Mouse (Mus musculus) liver, embryonic 13.5 days (tissue): ENCODE data around the gene Spr. TPM values are rescaled to one million over a fixed set of nuclear protein-coding genes. Genes with fewer than 3 reads are reported as not detected.
"Not testable (repeated sequence)": the region's sequence is repeated elsewhere in the genome, so short reads cannot be mapped to it uniquely, and the experiment has no call there.

Source experiments
- ATAC-seq: fragments of 200-750 bp; cut with Nextera tagmentation; 2 replicates; pipeline ENCODE4 v1.8.0; 2017; ENCODE audit warnings: low read depth, mild to moderate bottlenecking, moderate number of reproducible peaks, moderate library complexity
- DNase-seq: peaks from one replicate; pipeline ENCODE4 v3.0.0; 2022
- H3K27ac ChIP-seq: fragments of 300-500 bp; sonication (generic); 2 replicates; pipeline ENCODE4 v1.5.1; 2015; ENCODE audit warnings: moderate library complexity, mild to moderate bottlenecking, inconsistent platforms
- H3K27me3 ChIP-seq: fragments of 300-500 bp; sonication (generic); 2 replicates; pipeline ENCODE4 v1.6.1; 2015; ENCODE audit warnings: mild to moderate bottlenecking, inconsistent platforms
- H3K36me3 ChIP-seq: fragments of 300-500 bp; sonication (generic); 2 replicates; pipeline ENCODE4 v1.6.1; 2015; ENCODE audit warnings: mild to moderate bottlenecking, inconsistent platforms
- H3K4me1 ChIP-seq: fragments of 300-500 bp; sonication (generic); replicated peaks from 2 replicates; pipeline ENCODE4 v1.6.1; 2015; ENCODE audit warnings: inconsistent platforms
- H3K4me2 ChIP-seq: fragments of 300-500 bp; sonication (generic); 2 replicates; pipeline ENCODE4 v1.6.1; 2015; ENCODE audit warnings: inconsistent platforms, mild to moderate bottlenecking, moderate library complexity
- H3K4me3 ChIP-seq: fragments of 300-500 bp; sonication (generic); replicated peaks from 2 replicates; pipeline ENCODE4 v1.5.1; 2015; ENCODE audit warnings: mild to moderate bottlenecking, inconsistent platforms
- H3K9ac ChIP-seq: fragments of 300-500 bp; sonication (generic); 2 replicates; pipeline ENCODE4 v1.6.1; 2015; ENCODE audit warnings: mild to moderate bottlenecking, inconsistent platforms
- H3K9me3 ChIP-seq: fragments of 300-500 bp; sonication (generic); replicated peaks from 2 replicates; pipeline ENCODE4 v1.6.1; 2016; ENCODE audit warnings: inconsistent platforms
- whole genome bisulfite sequencing: fragments of 180-500 bp; shearing (Covaris S2); methylation state at CpG from one replicate; pipeline ENCODE4 v1.1.7; 2015; ENCODE audit not compliant: insufficient replicate concordance; 5-methylcytosine and 5-hydroxymethylcytosine counted together
- polyA plus RNA-seq: library from polyadenylated mRNA; unstranded; fragments of >200 nt; fragmentation: Nextera tagmentation; extraction: Ambion mirVana; gene quantifications from 2 replicates; pipeline ENCODE4 v1.2.1, GENCODE M21; 2015

Gene Spr
- polyA plus RNA-seq, 1 experiment from 2014 or later, result 29.5 TPM

DNA sequence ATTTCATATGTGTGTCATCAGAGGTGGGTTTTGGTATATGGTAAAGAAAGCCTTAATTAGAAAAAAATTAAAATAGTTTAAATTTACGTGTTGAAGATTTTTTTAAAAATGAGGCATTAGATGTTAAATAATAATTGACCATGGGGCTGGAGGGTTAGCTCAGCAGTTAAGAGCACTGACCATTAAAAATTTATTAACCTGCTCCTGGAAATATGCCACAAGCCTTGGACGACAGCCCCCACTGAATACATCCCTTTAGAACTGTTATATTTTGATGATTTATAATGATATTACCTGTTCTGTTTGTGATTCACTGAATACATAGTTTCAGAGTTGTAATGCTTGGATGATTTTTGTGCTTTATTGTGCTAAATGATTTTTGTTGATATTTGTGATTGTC lies 19.0 kb upstream of the Spr start:
- not testable (repeated sequence) for H3K4me2 ChIP-seq, H3K4me3 ChIP-seq, H3K27ac ChIP-seq, ATAC-seq, H3K36me3 ChIP-seq, DNase-seq, H3K9me3 ChIP-seq, H3K9ac ChIP-seq
- Histone ChIP-seq H3K27me3 (peaks cover 14% of the 10 kb centered on the region), H3K4me1 (peaks cover 14% of the 10 kb centered on the region)
- 55% methylated on average over 2 of the region's 2 CpGs for WGBS

- peak overlapping the region; percentile 37; the same call in 1 of the 2 replicates for H3K9ac ChIP-seq
- ATAC-seq, result no peak
- peaks cover 14% of the 10 kb centered on the region for H3K27me3 ChIP-seq
- H3K9me3 ChIP-seq, result no peaks in the 10 kb centered on the region
- no peaks in the 10 kb centered on the region for H3K36me3 ChIP-seq
- peaks cover 14% of the 10 kb centered on the region for H3K4me1 ChIP-seq
- no peak for DNase-seq
- peak overlapping the region; percentile 50 for H3K4me3 ChIP-seq
- peak overlapping the region; percentile 67 for H3K4me2 ChIP-seq
- WGBS, result 2% methylated on average over 34 of the region's 34 CpGs
- H3K27ac ChIP-seq, result no peak overlapping the region
Observed at GRCm38 (mm10) chr6:85154861-85155528, 17.4 kb upstream of the Spr start.

GRCm38 (mm10) chr6:85153970-85154540 lies 16.5 kb upstream of the Spr start:
- no peak overlapping the region for H3K27ac ChIP-seq
- H3K4me1 ChIP-seq, result peaks cover 14% of the 10 kb centered on the region
- H3K4me2 ChIP-seq, result no peak overlapping the region
- no peak for DNase-seq
- no peak overlapping the region for H3K4me3 ChIP-seq
- H3K36me3 ChIP-seq, result no peaks in the 10 kb centered on the region
- ATAC-seq, result no peak; the same call in 1 of the 2 replicates
- no peak overlapping the region for H3K9ac ChIP-seq
- peaks cover 14% of the 10 kb centered on the region for H3K27me3 ChIP-seq
- H3K9me3 ChIP-seq, result no peaks in the 10 kb centered on the region
- 17% methylated on average over 9 of the region's 9 CpGs for WGBS

DNA sequence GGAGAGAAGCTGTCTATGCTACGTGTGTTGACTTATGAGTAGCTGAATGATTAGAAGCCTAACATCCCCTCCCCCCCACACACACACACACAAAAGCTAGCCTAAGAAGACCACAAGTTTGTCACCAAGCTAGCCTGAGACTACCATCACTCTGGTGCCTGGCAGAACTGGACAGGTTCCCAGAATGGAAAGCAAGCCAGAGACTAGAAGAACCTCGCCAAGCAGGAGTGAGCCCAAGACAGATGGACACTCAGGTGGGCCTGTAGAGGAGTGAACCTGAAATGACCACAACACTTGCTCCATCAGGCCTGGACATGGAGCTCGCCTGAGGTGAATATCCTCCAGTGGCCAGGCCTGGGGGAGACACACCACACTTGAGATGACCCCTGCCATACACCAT lies 12.8 kb upstream of the Spr start:
- no peaks in the 10 kb centered on the region for H3K9me3 ChIP-seq
- no peak overlapping the region for H3K27ac ChIP-seq
- no peaks in the 10 kb centered on the region for H3K36me3 ChIP-seq
- no peak overlapping the region for H3K4me2 ChIP-seq
- H3K4me1 ChIP-seq, result peaks cover 7% of the 10 kb centered on the region
- no peak overlapping the region for H3K4me3 ChIP-seq
- WGBS, result 55% methylated on average over 3 of the region's 3 CpGs
- ATAC-seq (no peak), DNase-seq (no peak)
- peaks cover 28% of the 10 kb centered on the region for H3K27me3 ChIP-seq
- no peak overlapping the region for H3K9ac ChIP-seq

- H3K27me3 ChIP-seq, result peaks cover 18% of the 10 kb centered on the region
- DNase-seq, result no peak
- H3K9ac ChIP-seq, result no peak overlapping the region
- ATAC-seq, result no peak
- H3K9me3 ChIP-seq, result no peaks in the 10 kb centered on the region
- H3K27ac ChIP-seq, result no peak overlapping the region
- H3K4me1 ChIP-seq, result no peaks in the 10 kb centered on the region
- WGBS, result 42% methylated on average over 3 of the region's 3 CpGs
- H3K4me3 ChIP-seq, result no peak overlapping the region
- no peak overlapping the region for H3K4me2 ChIP-seq
- no peaks in the 10 kb centered on the region for H3K36me3 ChIP-seq
Observed at GRCm38 (mm10) chr6:85147636-85148035, 10.1 kb upstream of the Spr start.

DNA sequence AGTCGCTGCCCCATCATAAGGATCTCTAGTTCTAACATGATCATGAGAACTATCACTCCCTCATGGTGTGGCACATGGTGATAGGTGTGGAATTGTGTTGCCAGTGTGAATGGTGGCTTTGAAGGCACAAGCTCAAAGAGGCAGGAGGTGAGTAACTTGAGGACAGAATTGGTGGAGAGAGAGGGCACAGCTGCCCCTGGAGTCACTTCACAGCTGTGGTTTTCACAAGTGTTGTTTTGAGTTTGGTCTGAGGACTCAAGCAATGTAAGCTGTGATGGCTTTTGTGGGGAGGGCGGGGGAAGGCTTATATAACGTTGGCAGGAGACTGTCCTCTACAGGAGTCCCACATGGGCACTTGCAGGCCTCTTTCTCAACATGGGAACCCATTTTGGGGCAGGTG lies 6.9 kb upstream of the Spr start:
- no peak for DNase-seq
- Histone ChIP-seq H3K4me3 (no peak overlapping the region), H3K27ac (no peak overlapping the region), H3K27me3 (peaks cover 18% of the 10 kb centered on the region), H3K4me2 (no peak overlapping the region), H3K9me3 (no peaks in the 10 kb centered on the region), H3K4me1 (no peaks in the 10 kb centered on the region), H3K9ac (no peak overlapping the region), H3K36me3 (no peaks in the 10 kb centered on the region)
- ATAC-seq, result no peak
- WGBS, result 48% methylated on average over 3 of the region's 3 CpGs

- ATAC-seq, H3K9ac ChIP-seq, H3K36me3 ChIP-seq, H3K9me3 ChIP-seq, DNase-seq, H3K27me3 ChIP-seq, H3K4me1 ChIP-seq, H3K4me3 ChIP-seq, H3K4me2 ChIP-seq, H3K27ac ChIP-seq: not testable (repeated sequence)
- 10% methylated on average over 6 of the region's 7 CpGs for WGBS
Observed at GRCm38 (mm10) chr6:85141013-85141412, 3.4 kb upstream of the Spr start.

DNA sequence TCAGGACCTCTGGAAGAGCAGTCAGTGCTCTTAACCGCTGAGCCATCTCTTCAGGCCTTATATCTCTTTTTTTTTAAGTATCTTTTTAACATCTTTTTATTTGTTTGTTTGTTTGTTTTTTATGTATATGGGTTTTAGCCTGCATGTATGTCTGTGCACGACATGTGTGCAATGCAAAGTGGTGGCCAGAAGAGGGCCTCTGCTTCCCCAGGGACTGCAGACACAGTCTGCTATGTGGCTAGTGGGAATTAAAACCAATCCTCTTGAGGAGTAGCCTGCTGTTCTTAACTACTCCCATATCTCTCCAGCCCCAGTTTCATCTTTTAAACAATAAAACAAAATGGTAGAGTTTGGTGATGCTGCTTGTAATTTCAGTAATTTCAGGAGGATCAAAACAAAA lies 2.0 kb upstream of the Spr start:
- Histone ChIP-seq H3K27ac (no peak overlapping the region), H3K36me3 (0 out of 2 replicates have a peak, but pooled peaks cover 3% of the 10 kb centered on the region), H3K4me3 (no peak overlapping the region), H3K9me3 (no peaks in the 10 kb centered on the region), H3K27me3 (no peaks in the 10 kb centered on the region), H3K4me2 (no peak overlapping the region), H3K4me1 (peaks cover 5% of the 10 kb centered on the region; the same call in 1 of the 2 replicates), H3K9ac (no peak overlapping the region)
- WGBS, result 72% methylated on average over 2 of the region's 2 CpGs
- DNase-seq, result no peak
- ATAC-seq, result no peak

GRCm38 (mm10) chr6:85136784-85137183 lies 782 bp downstream of the Spr start:
- not testable (repeated sequence) for DNase-seq
- peak overlapping the region; percentile 82 for H3K9ac ChIP-seq
- H3K4me3 ChIP-seq, result peak overlapping the region; percentile 78

DNA sequence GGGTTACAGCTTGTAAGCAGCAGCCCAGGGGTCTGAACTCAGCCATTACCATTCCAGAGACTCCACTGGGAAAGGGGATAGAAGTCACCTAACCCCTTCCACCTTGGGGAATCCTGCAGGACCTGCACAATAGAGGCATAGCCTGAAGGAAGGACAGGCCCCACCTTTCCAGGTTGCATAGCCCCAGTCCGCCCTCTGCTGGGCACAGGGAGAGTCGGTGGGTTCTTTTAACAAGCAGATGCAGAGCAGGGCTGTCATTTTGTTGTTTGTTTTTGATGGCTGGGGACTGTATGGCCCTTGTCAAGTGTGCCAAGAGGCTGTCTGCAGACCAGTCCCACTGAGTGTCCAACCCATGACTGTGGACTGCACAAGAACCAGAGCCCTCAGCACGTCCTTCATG lies 4.8 kb downstream of the Spr start:
- H3K9me3 ChIP-seq, DNase-seq, H3K4me2 ChIP-seq, H3K9ac ChIP-seq, H3K27ac ChIP-seq, H3K4me1 ChIP-seq, H3K4me3 ChIP-seq, ATAC-seq, H3K27me3 ChIP-seq: not testable (repeated sequence)
- peaks cover 15% of the 10 kb centered on the region; the same call in 1 of the 2 replicates for H3K36me3 ChIP-seq
- 34% methylated on average over 3 of the region's 3 CpGs for WGBS

More at GRCm38 (mm10) chr6:85136784-85137183, 782 bp downstream of the Spr start:
- H3K27ac ChIP-seq, H3K9me3 ChIP-seq, H3K4me1 ChIP-seq, ATAC-seq, H3K27me3 ChIP-seq: not testable (repeated sequence)
- Histone ChIP-seq H3K36me3 (peaks cover 15% of the 10 kb centered on the region; the same call in 1 of the 2 replicates), H3K4me2 (peak overlapping the region; percentile 81)
- 61% methylated on average over 7 of the region's 7 CpGs for WGBS

DNA sequence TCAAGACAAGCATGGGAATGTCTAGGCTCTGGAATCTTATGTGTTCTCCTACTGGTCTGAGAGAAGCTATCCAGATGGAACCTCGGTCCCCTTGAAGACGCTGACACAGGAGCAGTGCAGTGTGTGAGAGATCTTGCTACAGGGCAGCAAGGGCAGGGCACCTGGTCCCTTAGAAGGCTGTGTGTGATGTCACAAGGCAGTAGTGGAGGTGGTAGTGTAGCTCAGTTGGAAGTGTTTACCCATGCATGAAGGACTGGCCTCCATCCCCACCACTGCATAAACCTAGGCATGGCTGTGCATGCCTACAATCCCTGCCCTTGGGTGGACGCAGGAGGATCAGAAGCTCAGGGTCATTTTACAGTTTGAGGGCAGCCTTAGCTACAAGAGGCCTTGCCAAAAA lies 5.3 kb downstream of the Spr start:
- H3K27ac ChIP-seq, H3K27me3 ChIP-seq, H3K9ac ChIP-seq, DNase-seq, H3K4me2 ChIP-seq, H3K4me3 ChIP-seq, H3K9me3 ChIP-seq, ATAC-seq, H3K4me1 ChIP-seq: not testable (repeated sequence)
- H3K36me3 ChIP-seq, result peaks cover 15% of the 10 kb centered on the region; the same call in 1 of the 2 replicates
- WGBS, result 76% methylated on average over 3 of the region's 3 CpGs

DNA sequence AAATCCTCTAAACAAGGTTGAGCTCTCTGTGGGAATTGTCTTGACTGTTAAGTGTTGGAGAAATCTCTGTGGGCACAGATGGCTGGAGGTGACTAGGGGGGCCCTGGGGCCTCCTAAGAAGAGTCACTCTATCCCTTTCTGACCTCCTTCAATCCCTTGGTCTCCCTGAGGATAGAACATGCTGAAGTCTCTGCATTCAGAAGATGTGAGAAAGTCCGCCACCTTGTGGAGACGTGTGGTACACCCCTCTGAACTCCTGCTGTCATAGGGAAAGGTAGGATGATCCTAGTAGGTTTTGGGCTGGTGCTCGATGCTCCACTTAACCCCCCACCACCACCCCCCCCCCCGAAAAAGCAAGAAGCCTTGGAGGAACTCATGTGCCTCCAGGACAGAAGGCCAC lies 5.9 kb downstream of the Spr start:
- Histone ChIP-seq H3K4me1 (peaks cover 2% of the 10 kb centered on the region; the same call in 1 of the 2 replicates), H3K27me3 (peaks cover 13% of the 10 kb centered on the region), H3K4me2 (no peak overlapping the region), H3K4me3 (no peak overlapping the region), H3K9me3 (no peaks in the 10 kb centered on the region), H3K27ac (no peak overlapping the region), H3K36me3 (peaks cover 15% of the 10 kb centered on the region; the same call in 1 of the 2 replicates), H3K9ac (no peak overlapping the region)
- DNase-seq (peak; percentile 37), ATAC-seq (no peak)
- WGBS, result 2% methylated on average over 4 of the region's 4 CpGs
